Mouse (Mus musculus): ENCODE data around the gene Pkd2.

DNA sequence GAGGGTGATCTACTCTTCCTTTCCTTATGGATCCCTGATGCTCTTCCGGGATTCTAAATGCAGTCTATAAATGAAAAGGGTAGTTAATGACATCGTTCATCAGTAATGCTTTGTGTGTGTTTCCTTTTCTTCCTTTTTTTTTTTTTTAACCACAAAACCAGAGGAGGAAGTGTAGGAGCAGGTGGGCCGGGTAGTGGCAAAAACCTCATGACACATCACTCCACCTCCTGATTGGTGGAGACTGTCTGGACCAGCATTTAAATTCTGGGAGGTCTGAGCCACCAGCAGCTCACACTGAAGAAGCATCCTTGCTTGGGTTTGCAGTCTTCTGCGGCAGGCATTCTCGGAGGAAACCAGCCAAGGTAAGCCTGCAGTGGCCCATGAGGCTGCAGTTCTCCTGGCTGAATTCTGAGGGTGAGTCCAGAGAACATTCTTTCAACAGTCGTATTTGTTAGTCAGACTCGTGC lies 24.4 kb upstream of the Pkd2 start, which contains the start of gene Spp1:
- no peak for TF ChIP-seq CTCF (IDR thresholded peaks at IDR 0.05; ENCODE audit: borderline replicate concordance, insufficient read depth, low read length)
- peak; percentile 94 for TF ChIP-seq POLR2A (IDR thresholded peaks at IDR 0.05; ENCODE audit: low read depth, low read length)

Data from embryonic fibroblast, embryonic 13.5 days (primary cell).